Mouse (Mus musculus) megakaryocyte, embryonic 14.5 days (primary cell): ENCODE measurements around the gene Arhgap1.

Experiments
- FLI1 ChIP-seq: IDR thresholded peaks from 2 replicates; pipeline ENCODE4 v1.6.1; 2012; ENCODE audit warnings: low read length, inconsistent platforms, mixed read lengths
- GATA1 ChIP-seq: IDR thresholded peaks from 3 replicates; pipeline ENCODE4 v1.6.1; 2012; ENCODE audit warnings: mixed read lengths, low read length, inconsistent platforms, borderline replicate concordance

DNA sequence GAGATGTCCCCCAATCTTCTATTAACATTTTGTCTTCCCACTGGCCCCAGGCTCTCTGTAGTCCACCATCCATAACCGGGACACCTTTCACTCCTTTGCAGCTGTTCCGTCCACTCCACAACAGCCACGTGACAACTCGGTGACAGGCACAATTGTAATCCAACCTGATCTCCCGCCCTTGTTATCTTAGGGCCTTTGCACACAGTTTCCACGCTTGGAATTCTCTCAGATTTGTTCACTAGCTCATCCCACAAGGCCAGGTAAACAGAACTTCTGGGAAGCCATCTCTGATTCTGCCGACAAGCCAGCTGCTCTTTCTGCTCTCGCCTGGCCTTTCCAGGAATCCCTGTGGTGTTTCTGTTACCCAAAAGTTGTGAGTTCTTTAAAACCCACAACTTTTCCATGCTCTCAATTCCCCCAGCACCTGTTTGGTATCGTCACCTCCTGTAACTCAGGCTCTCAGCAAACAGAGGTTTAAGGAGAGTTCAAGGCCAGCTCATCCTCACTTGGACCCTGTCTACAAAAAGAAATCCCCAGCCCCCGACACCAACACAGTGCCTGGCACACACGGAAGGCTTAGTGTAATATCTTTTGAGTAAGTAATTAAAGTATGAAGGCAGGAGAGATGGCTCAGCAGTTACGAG, 16.2 kb upstream of the Arhgap1 start:
- TF ChIP-seq GATA1, result no peak
- no peak for TF ChIP-seq FLI1
